Mouse (Mus musculus) adrenal gland, adult 8-10 months (tissue): ENCODE data around the gene F12. TPM values are rescaled to one million over a fixed set of nuclear protein-coding genes. Genes with fewer than 3 reads are reported as not detected.

Source experiments
- DNase-seq: peaks from one replicate; pipeline ENCODE4 v3.0.0; 2022
- total RNA-seq, 4 experiments: library from RNA; stranded (reverse); gene quantifications; 2 replicates each; pipeline ENCODE4 v1.2.4; 2022

F12 gene
- under 1 TPM in 3 of 4 experiments, not detected in 1; 0.17 to 0.71 (median 0.43) TPM for total RNA-seq

DNA sequence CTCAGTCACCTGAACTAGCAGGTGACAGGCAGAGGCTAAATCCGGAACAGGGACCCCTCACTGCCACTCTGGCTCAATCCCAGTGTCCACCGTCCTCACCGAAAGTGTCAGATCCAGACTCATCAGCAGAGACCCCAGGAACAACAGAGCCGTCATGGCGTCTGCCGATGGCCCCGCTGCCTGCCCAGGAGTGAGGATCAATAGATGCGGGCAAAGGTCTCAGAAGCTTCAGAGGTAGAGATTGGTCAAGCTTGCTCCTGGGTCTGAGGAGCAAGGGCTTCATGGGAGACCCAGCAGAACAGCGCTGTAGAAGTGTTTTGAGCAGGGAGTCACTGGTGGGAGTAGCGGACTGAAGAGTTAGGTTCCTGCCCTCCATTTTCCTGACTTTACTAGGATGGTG is at the start of gene F12:
Gene F12, minus strand, starts transcription at position 181 of the 400 bp plus-strand sequence.
- no peak for DNase-seq

DNA sequence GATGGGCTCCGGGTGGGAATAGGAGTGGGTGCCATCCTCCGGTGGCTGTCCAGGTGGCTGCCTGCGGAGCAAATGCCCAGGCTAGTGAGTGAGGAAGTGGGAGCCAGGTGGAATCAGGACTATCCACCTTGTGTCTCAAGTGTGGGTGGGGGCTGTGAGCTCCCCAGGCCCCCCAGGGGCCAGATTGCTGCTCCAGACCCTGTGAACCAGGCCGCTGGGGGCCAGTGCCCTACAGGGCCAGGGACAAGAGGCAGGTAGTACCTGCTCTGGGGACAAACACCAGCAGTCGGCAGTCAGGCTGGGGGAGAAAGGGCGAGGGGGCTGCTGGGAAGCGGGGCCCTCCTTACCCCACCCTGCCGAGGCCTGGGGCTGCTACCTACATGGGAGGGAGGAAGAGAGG is 49.7 kb upstream of the F12 start:
- no peak for DNase-seq

- no peak for DNase-seq
Measured at GRCm38 (mm10) chr13:55475750-55476149, 49.2 kb upstream of the F12 start.

DNA sequence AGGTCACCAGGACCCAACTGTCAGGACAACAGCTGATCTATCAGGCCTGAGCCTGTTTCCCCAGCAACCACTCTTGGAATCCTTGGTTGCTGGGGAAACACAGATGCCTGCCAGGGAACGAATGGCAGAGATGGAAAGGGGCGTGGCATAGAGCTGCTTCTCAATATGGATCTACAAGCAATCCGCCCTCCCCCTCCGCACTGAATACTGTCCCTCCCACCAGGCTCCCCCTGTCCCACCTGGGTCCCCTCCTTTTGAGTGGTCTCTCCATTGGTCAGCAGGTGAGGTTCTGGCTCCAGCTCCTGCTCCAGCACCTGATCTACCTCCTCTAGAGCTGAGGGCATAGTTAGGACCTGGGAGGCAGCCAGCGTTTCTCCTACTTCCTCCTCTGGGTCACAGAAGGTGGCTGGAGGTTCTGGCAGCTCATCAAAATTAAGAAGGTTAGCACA is 48.1 kb upstream of the F12 start:
- no peak for DNase-seq

DNA sequence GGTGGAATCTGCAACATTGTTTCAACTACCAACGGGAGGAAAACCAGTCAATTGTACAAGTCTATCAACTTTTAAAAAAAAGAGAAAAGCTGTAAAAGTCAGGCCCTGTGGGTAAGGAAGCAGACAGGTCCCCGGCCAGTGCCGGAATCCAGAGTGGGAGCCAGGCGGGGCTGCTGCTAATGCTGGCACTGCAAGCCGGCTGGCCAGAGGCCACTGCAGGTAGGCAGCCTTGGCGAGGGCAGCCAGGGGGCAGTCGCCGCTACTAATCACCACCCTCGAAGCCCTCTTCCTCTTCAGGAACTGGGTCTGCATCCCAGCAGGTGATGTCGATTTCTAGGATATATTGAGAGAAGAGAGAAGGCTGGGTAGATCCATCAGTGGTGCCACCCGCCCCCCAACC is 47.4 kb upstream of the F12 start:
- no peak for DNase-seq

DNA sequence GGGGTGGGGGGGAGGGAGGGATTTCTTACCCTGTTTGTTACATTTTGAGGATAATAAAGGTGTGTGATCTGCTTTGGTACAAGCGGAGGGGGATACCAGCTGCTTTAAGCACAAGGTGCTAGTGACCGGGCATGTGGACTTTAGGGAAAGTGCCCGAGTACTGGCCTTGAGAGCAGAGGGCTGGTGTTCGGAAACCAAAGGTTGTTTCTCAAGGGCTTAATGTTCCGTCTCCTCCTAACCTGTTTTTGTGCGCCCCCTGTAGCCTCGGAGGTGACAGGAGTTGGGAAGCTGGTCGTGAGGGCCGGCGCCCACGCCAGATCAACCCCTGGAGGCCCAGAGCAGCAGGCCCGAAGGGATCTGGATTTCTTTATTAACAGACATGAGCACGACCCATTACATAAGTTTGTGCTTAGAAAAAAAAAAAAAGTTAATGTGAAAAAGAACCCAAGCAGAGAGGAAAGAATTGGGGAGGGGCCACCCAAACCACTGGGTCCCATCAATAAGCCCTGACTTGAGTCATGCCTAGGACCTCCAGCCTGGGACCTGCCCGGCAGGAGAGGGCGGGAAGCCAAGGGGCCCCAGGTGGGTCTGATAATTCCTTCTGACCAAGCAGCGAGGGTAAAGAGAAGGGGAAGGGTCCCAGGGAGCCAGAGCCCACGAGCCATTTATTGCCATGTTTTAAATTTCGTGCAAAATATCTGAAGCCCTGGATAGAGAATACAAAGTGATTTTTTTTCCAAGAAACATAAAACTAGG is 46.7 kb upstream of the F12 start:
- DNase-seq, result no peak

DNA sequence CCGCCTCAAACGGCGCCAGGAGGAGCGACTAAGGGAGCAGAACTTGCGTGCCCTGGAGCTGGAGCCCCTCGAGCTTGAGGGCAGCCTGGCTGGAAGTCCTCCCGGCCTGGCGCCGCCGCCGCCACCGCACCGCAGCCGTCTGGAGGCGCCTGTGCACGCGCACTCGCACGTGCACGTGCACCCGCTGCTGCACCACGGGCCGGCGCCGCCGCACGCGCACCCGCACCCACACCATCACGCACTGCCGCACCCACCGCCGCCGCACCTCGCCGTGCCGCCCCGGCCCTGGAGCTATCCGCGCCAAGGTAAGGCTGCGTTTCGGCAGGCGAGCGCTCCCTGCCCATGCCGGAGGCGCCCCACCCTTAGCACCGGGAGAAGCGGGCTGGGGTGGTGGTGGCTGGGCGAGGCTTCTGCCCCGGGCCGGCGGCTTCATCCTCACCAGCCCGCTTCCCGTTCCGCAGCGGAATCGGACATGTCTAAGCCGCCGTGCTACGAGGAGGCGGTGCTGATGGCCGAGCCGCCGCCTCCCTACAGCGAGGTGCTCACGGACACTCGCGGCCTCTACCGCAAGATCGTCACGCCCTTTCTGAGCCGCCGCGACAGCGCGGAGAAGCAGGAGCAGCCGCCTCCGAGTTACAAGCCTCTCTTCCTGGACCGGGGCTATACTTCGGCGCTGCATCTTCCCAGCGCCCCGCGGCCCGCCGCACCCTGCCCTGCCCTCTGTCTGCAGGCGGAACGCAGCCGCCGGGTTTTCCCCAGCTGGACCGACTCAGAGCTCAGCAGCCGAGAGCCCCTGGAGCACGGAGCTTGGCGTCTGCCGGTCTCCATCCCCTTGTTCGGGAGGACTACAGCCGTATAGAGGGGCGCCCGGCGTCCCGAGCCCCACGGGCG is 45.8 kb upstream of the F12 start:
- DNase-seq, result no peak

- no peak for DNase-seq
Measured at GRCm38 (mm10) chr13:55471819-55472131, 45.2 kb upstream of the F12 start.

DNA sequence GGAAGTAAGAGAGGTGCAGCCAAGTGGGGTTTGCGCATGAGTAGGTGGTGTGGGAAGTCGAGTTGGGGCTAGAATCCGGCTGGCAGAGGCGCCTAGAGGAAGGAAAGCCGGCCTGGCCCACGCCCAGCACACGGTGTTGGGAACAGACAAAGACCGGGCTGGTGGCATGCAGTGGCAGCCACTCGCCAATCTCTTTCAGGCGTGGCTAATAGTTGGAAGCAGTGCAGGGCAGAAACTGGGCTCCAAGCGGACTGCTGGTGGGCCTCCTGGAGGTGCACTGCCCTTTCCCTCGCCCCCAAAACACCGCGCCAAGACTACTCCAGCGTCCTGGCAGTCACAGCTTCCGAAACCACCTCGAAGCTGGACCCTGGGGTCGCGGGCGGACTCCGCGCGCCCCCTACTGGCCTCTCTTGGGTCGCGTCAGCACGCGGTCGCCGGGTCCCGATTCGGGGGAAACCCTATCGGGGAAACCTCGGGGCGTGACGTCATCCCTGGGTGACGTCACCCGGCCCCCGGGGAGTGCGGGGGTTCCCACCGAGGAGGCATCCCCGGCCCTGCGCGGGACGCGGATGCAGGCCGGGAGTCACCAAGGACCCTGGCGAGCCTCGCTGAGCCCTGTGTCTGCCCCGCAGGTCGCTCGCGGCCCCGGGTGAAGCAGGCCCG is 44.7 kb upstream of the F12 start:
- peak; percentile 77 for DNase-seq

- no peak for DNase-seq
Measured at GRCm38 (mm10) chr13:55470372-55470771, 43.8 kb upstream of the F12 start.

GRCm38 (mm10) chr13:55468851-55469560 is 42.4 kb upstream of the F12 start:
- DNase-seq, result no peak

GRCm38 (mm10) chr13:55465830-55466440 is 39.3 kb upstream of the F12 start:
- no peak for DNase-seq

DNA sequence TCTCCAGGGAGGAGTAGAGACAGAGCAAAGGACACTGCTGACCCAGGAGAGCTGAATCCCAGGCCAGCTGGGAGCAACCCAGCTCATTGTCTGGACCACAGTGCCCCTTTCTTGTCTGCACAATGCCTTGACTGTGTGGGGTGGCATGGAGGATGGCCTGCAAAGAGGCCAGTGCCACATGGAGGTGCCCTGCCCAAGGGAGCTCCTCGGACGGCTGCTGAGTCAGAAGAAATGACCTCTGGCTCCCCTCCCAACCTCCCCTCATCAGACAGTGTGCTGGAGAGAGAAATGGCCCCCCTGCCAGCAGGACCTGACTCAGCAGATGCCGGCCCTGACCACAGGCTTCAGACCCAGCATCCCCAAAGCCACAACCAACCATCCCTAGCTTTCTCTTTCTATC is 38.6 kb upstream of the F12 start:
- no peak for DNase-seq

DNA sequence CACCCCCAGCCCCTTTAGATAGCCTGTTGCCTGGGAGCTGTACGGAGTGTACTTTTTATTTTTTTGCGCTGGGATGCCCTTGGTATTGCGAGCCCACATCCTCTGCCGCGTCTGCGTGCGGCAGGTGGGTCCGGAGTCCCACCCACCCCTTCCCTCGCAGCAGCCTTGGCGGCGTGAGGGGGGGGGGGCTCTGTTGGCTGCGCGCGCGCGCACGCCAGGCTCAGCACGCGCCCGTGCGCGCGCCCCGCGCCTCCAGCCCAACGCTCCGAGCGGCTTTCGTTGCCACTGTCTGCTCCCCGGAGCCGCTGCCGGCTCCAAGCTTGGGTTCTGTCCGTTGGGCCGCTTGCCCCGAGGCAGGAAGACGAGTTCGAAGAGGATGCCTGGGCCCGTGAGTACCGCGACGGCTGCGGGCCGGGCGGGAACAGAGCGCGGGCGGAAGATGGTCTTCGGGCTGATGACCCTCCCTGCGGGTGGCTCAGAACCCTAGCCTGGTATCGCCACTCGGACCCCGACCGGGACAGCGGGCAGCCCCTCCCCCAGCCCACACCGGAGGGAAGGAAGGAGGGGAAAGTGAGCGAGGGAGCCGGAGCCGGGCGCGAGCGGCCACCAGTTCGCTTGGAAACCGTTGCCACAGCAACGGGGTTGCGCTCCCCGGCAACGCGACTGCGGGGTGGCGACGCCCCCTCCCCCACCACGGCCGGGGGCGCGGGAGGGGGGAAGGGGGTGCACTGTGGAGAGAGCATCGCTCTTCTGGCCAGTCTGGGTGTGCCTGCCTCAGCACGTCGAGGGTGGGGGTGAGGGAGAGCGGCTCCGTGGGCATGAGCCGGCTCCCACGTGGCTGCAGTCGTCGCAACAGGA is 37.7 kb upstream of the F12 start, which contains the start of gene Prr7:
Gene Prr7, plus strand, starts transcription at position 241 of the 858 bp plus-strand sequence.
- DNase-seq, result no peak

- no peak for DNase-seq
Measured at GRCm38 (mm10) chr13:55463399-55464026, 36.9 kb upstream of the F12 start.

- DNase-seq, result no peak
Measured at GRCm38 (mm10) chr13:55462965-55463364, 36.4 kb upstream of the F12 start.

DNA sequence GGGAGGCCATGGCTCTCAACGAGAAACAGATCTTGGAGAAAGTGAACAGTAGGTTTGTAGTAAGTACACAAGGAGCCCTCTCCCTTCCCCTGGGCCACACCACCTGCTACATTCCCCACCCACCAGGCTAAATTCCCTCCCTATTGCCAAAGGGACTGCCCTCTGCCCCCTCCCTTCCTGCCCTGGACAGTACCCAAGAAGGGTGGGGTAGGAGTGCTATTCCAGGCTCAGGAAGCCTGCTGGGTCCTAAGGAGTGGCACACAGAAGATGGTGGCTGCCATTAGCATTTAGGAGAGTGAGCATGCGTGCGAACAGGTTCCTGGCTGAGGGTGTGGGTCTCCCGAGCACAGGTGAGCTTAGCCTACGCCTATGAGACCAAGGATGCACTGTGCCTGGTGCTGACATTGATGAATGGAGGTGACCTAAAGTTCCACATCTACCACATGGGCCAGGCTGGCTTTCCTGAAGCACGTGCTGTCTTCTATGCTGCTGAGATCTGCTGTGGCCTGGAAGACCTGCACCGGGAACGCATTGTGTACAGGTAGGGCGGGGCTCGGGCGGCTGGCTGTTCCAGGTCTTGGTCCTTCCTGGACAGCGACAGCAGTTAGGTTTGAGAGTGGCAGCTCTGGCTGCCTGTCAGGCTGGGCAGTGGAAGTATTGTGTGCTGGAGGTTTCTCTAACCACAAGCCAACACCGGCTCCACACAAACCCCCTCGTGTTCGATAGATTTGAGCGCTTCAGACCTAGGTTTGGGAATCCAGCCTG is 25.4 kb upstream of the F12 start:
- DNase-seq, result no peak

- DNase-seq, result no peak
Measured at GRCm38 (mm10) chr13:55451296-55451695, 24.7 kb upstream of the F12 start.

DNA sequence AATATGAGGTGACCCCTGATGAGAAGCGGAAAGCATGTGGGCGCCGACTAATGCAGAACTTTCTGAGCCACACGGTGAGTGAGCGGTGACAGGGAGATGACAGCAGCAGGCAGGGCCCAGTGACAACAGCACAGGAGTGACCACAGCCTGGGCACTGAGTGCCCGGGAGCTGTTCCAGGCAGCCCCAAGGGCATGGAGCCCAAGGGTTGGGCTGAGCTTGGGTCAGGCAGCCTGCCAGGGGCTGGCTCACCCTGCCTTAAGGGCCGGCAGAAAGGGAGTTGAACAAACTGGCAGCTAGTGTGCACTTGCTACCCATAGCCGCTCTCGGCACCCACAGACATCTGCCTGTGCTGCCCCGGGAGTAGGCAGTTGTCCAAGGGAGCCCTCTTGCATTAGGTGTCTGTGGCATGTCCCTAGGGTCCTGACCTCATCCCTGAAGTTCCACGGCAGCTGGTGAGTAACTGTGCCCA is 24.0 kb upstream of the F12 start:
- peak; percentile 87 for DNase-seq
